ENCODE assay signal across 24 mouse cellular contexts in the genomic region with DNA sequence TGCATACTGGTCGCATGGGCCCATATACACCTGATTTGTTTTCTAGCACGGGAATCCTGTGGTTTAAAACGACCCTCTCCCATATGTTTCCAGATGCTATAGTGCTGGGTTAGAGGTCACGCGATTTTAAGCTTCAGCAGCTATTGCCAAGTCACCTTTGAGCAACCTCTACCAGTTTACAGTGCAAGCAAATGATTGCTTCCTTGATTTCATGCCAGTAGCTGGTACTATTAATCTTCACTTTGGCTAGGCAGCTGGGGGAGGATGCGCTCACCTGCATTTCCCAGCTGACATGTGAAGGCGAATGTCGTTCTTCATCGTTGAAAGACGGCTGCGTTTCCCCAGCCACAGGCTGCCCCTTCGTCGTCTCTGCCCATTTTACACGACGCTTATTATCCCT.
DNase-seq lines count a peak whose midpoint lies in the region; ATAC-seq and TF ChIP-seq lines count a peak whose summit lies in the region.
"Had no signal": no experiment of that assay in that cellular context is flagged by ENCODE, and none has a peak within 500 bp of the region (broad histone marks: within the 10 kb centered on the region; RNA-seq: fewer than 3 reads in every experiment).

No protein-coding gene starts in this region.

- H3K9me3 ChIP-seq in liver, embryonic 11.5 days (ENCODE audit: control insufficient read depth, low read length): no peaks in the 10 kb centered on the region
- no peaks in the 10 kb centered on the region for H3K9me3 ChIP-seq in midbrain, embryonic 14.5 days (ENCODE audit: control insufficient read depth, low read length)
- H3K9me3 ChIP-seq: embryonic facial prominence, embryonic 10.5 days; embryonic facial prominence, embryonic 12.5 days; forebrain, embryonic 12.5 days; G1E had no signal

- DNase-seq in kidney, adult 2 months: peak; percentile 48
- DNase-seq in kidney, postnatal 14 days: no peak
- peak; percentile 87 for DNase-seq in liver, adult 2 months (ENCODE audit: extremely low read depth, low read depth, low spot score)
- DNase-seq in liver, embryonic 11.5 days (ENCODE audit: low spot score): no peak
- DNase-seq in midbrain, embryonic 14.5 days: no peak
- DNase-seq: adrenal gland, adult 8-10 months; adrenal gland, postnatal 14 days; adrenal gland, postnatal 36 days; B cell, adult 2 months; cerebellum, adult 11-12 months; cerebellum, adult 2 months; cerebellum, adult 9-10 months; cerebellum, postnatal 10 days; cerebellum, postnatal 25 days had no signal

- 56% methylated on average over 15 of the region's 15 CpGs for WGBS in kidney, adult 2 months
- 55% methylated on average over 15 of the region's 15 CpGs for WGBS in liver, adult 2 months
- WGBS in liver, embryonic 11.5 days: 79% methylated on average over 15 of the region's 15 CpGs
- 78% methylated on average over 15 of the region's 15 CpGs for WGBS in midbrain, embryonic 14.5 days

- H3K36me3 ChIP-seq in kidney, adult 2 months (ENCODE audit: control insufficient read depth, insufficient read depth, low read length): no peaks in the 10 kb centered on the region
- no peaks in the 10 kb centered on the region for H3K36me3 ChIP-seq in liver, adult 2 months (ENCODE audit: control insufficient read depth, insufficient read depth, low read length)
- H3K36me3 ChIP-seq in liver, embryonic 11.5 days (ENCODE audit: control insufficient read depth, insufficient read depth, low read length): no peaks in the 10 kb centered on the region
- no peaks in the 10 kb centered on the region for H3K36me3 ChIP-seq in midbrain, embryonic 14.5 days (ENCODE audit: control insufficient read depth, insufficient read depth, low read length)
- H3K36me3 ChIP-seq: embryonic facial prominence, embryonic 10.5 days; embryonic facial prominence, embryonic 12.5 days; forebrain, embryonic 10.5 days; forebrain, embryonic 12.5 days; G1E had no signal

- no peak for TF ChIP-seq CTCF in kidney, adult 2 months (conservative IDR thresholded peaks at IDR 0.05; ENCODE audit: insufficient read depth, insufficient read length, low read depth, low read length)
- no peak for TF ChIP-seq CTCF in liver, adult 2 months (IDR thresholded peaks at IDR 0.05; ENCODE audit: low read depth, low read length)

- no peaks in the 10 kb centered on the region for H3K27me3 ChIP-seq in kidney, adult 2 months (replicated peaks; ENCODE audit: control insufficient read depth, insufficient read depth, low read length)
- no peaks in the 10 kb centered on the region for H3K27me3 ChIP-seq in liver, adult 2 months (ENCODE audit: control insufficient read depth, insufficient read depth, low read length)
- H3K27me3 ChIP-seq in liver, embryonic 11.5 days (replicated peaks; ENCODE audit: control insufficient read depth, insufficient read depth, low read length): peaks cover 3% of the 10 kb centered on the region; the same call in 1 of the 2 replicates
- no peaks in the 10 kb centered on the region; the same call in 1 of the 2 replicates for H3K27me3 ChIP-seq in midbrain, embryonic 14.5 days (ENCODE audit: control insufficient read depth, insufficient read depth, low read length)
- H3K27me3 ChIP-seq: Patski had no signal

- no peak overlapping the region for H3K4me3 ChIP-seq in kidney, adult 2 months (ENCODE audit: insufficient read depth, low read depth, low read length)
- H3K4me3 ChIP-seq in liver, adult 2 months (ENCODE audit: insufficient read depth, low read depth, low read length): no peak overlapping the region
- no peak overlapping the region for H3K4me3 ChIP-seq in liver, embryonic 11.5 days (ENCODE audit: low read depth, low read length)
- no peak overlapping the region for H3K4me3 ChIP-seq in midbrain, embryonic 14.5 days (replicated peaks; ENCODE audit: low read depth, low read length)
- H3K4me3 ChIP-seq: embryonic facial prominence, embryonic 10.5 days; embryonic facial prominence, embryonic 12.5 days; forebrain, embryonic 10.5 days; forebrain, embryonic 12.5 days had no signal

- no peak overlapping the region for H3K9ac ChIP-seq in liver, adult 2 months (ENCODE audit: low read depth, low read length)
- no peak overlapping the region for H3K9ac ChIP-seq in liver, embryonic 11.5 days (ENCODE audit: low read depth, low read length)
- H3K9ac ChIP-seq in midbrain, embryonic 14.5 days (replicated peaks; ENCODE audit: low read length): no peak overlapping the region
- H3K9ac ChIP-seq: embryonic facial prominence, embryonic 12.5 days; forebrain, embryonic 12.5 days had no signal

- H3K4me1 ChIP-seq in kidney, adult 2 months (ENCODE audit: control insufficient read depth, insufficient read depth, low read length): no peaks in the 10 kb centered on the region
- H3K4me1 ChIP-seq in liver, adult 2 months (ENCODE audit: control insufficient read depth, insufficient read depth, low read length): no peaks in the 10 kb centered on the region
- no peaks in the 10 kb centered on the region for H3K4me1 ChIP-seq in liver, embryonic 11.5 days (replicated peaks; ENCODE audit: control insufficient read depth, insufficient read depth, low read length)
- peaks cover 6% of the 10 kb centered on the region for H3K4me1 ChIP-seq in midbrain, embryonic 14.5 days (ENCODE audit: control insufficient read depth, insufficient read depth, low read length)

- no peak overlapping the region for H3K4me2 ChIP-seq in liver, embryonic 11.5 days
- no peak overlapping the region for H3K4me2 ChIP-seq in midbrain, embryonic 14.5 days (ENCODE audit: low read length)
- H3K4me2 ChIP-seq: embryonic facial prominence, embryonic 12.5 days; forebrain, embryonic 12.5 days had no signal

- no peak for ATAC-seq in liver, embryonic 11.5 days (replicated peaks; ENCODE audit: low FRiP score)
- no peak for ATAC-seq in midbrain, embryonic 14.5 days (ENCODE audit: low FRiP score, low TSS enrichment)
- ATAC-seq: activated CD4-positive, CD25-positive, alpha-beta regulatory T cell, adult 4 months; CD4-positive, CD25-positive, alpha-beta regulatory T cell, adult 4 months; forebrain, embryonic 14.5 days; forebrain, embryonic 16.5 days; Patski had no signal

- TF ChIP-seq POLR2A in kidney, adult 2 months (IDR thresholded peaks at IDR 0.05; ENCODE audit: low read depth, low read length): no peak
- no peak for TF ChIP-seq POLR2A in liver, adult 2 months (IDR thresholded peaks at IDR 0.05; ENCODE audit: extremely low read depth, insufficient read depth, low read length)

- H3K79me2 ChIP-seq in liver, adult 2 months (ENCODE audit: control insufficient read depth, insufficient read depth, low read length): no peaks in the 10 kb centered on the region

- H3K27ac ChIP-seq in kidney, adult 2 months (ENCODE audit: insufficient read depth, low read depth, low read length): no peak overlapping the region
- H3K27ac ChIP-seq in liver, adult 2 months (replicated peaks; ENCODE audit: insufficient read depth, low read depth, low read length): no peak overlapping the region
- no peak overlapping the region for H3K27ac ChIP-seq in liver, embryonic 11.5 days (ENCODE audit: low read depth, low read length)
- H3K27ac ChIP-seq in midbrain, embryonic 14.5 days (replicated peaks; ENCODE audit: low read depth, low read length): no peak overlapping the region
- H3K27ac ChIP-seq: embryonic facial prominence, embryonic 10.5 days; embryonic facial prominence, embryonic 12.5 days; forebrain, embryonic 10.5 days; forebrain, embryonic 12.5 days had no signal

Comparison
In these comparisons a context has a peak if more than half of its experiments do, and no peak if none do; other contexts are left out.
1. DNase-seq: peak in kidney, adult 2 months (single experiment) and liver, adult 2 months (single experiment); none in kidney, postnatal 14 days (single experiment), liver, embryonic 11.5 days (single experiment) and midbrain, embryonic 14.5 days (single experiment).